Mouse (Mus musculus): Measurements from ENCODE around the gene Kitl. TPM values are rescaled to one million over a fixed set of nuclear protein-coding genes. Genes with fewer than 3 reads are reported as not detected.

Kitl gene
- polyA plus RNA-seq, 1 experiment, result 33.0 TPM

DNA sequence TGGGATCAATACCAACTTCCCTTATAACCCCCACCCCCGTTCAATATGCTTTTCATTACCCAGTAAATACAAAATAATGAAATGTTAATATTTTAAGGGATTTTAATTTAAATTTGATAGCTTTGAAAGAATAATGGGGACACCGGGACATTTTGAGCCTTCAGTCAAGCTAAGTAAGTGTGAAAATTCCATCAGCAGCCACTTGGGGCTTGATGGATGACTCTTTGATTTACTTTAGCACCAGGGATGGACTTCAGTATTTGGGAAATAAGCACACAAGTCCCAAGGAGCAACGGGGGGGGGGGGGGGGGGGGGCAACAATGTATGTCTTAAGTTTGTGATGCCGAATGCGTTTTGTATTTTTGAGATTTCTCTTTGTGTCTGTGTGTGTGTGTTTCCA is 3.1 kb downstream of the Kitl start:
- 59% methylated on average over 5 of the region's 5 CpGs for WGBS
- Histone ChIP-seq H3K4me3 (replicated peaks; ENCODE audit: insufficient read depth, low read depth, low read length) (no peak overlapping the region), H3K4me1 (ENCODE audit: control insufficient read depth, insufficient read depth, low read length) (no peaks in the 10 kb centered on the region), H3K27me3 (ENCODE audit: control insufficient read depth, insufficient read depth, low read length) (no peaks in the 10 kb centered on the region; the same call in 1 of the 2 replicates), H3K27ac (ENCODE audit: insufficient read depth, low read length) (no peak overlapping the region)
- TF ChIP-seq POLR2A (IDR thresholded peaks at IDR 0.05; ENCODE audit: borderline replicate concordance, insufficient read depth, low read length) (no peak), CTCF (IDR thresholded peaks at IDR 0.05; ENCODE audit: borderline replicate concordance, insufficient read depth, low read depth, low read length) (no peak)
- no peak for DNase-seq

- 57% methylated on average over 17 of the region's 17 CpGs for WGBS
- Histone ChIP-seq H3K4me1 (ENCODE audit: control insufficient read depth, insufficient read depth, low read length) (no peaks in the 10 kb centered on the region), H3K4me3 (replicated peaks; ENCODE audit: insufficient read depth, low read depth, low read length) (no peak overlapping the region), H3K27me3 (ENCODE audit: control insufficient read depth, insufficient read depth, low read length) (no peaks in the 10 kb centered on the region; the same call in 1 of the 2 replicates), H3K27ac (ENCODE audit: insufficient read depth, low read length) (no peak overlapping the region)
- no peak for TF ChIP-seq CTCF (IDR thresholded peaks at IDR 0.05; ENCODE audit: borderline replicate concordance, insufficient read depth, low read depth, low read length)
- TF ChIP-seq POLR2A (IDR thresholded peaks at IDR 0.05; ENCODE audit: borderline replicate concordance, insufficient read depth, low read length), result no peak
- DNase-seq, result no peak
These were observed 4.1 kb downstream of the Kitl start for GRCm38 (mm10) chr10:100019246-100020195.

GRCm38 (mm10) chr10:100022090-100022834 is 6.8 kb downstream of the Kitl start:
- no peak for TF ChIP-seq POLR2A (IDR thresholded peaks at IDR 0.05; ENCODE audit: borderline replicate concordance, insufficient read depth, low read length)
- TF ChIP-seq CTCF (IDR thresholded peaks at IDR 0.05; ENCODE audit: borderline replicate concordance, insufficient read depth, low read depth, low read length), result no peak
- no peak for DNase-seq
- Histone ChIP-seq H3K27ac (ENCODE audit: insufficient read depth, low read length) (no peak overlapping the region), H3K4me1 (ENCODE audit: control insufficient read depth, insufficient read depth, low read length) (no peaks in the 10 kb centered on the region), H3K27me3 (ENCODE audit: control insufficient read depth, insufficient read depth, low read length) (no peaks in the 10 kb centered on the region; the same call in 1 of the 2 replicates), H3K4me3 (replicated peaks; ENCODE audit: insufficient read depth, low read depth, low read length) (no peak overlapping the region)
- WGBS, result 29% methylated on average over 11 of the region's 11 CpGs

- Histone ChIP-seq H3K27ac (ENCODE audit: insufficient read depth, low read length) (no peak overlapping the region), H3K4me3 (replicated peaks; ENCODE audit: insufficient read depth, low read depth, low read length) (no peak overlapping the region), H3K4me1 (ENCODE audit: control insufficient read depth, insufficient read depth, low read length) (no peaks in the 10 kb centered on the region), H3K27me3 (ENCODE audit: control insufficient read depth, insufficient read depth, low read length) (no peaks in the 10 kb centered on the region; the same call in 1 of the 2 replicates)
- TF ChIP-seq POLR2A (IDR thresholded peaks at IDR 0.05; ENCODE audit: borderline replicate concordance, insufficient read depth, low read length), result no peak
- TF ChIP-seq CTCF (IDR thresholded peaks at IDR 0.05; ENCODE audit: borderline replicate concordance, insufficient read depth, low read depth, low read length), result no peak
- DNase-seq, result no peak
- WGBS, result 44% methylated on average over 1 of the region's 1 CpGs
These were observed 7.3 kb downstream of the Kitl start for GRCm38 (mm10) chr10:100022835-100023093.

- DNase-seq, result no peak
- WGBS, result 79% methylated on average over 8 of the region's 8 CpGs
- Histone ChIP-seq H3K27ac (ENCODE audit: insufficient read depth, low read length) (no peak overlapping the region), H3K27me3 (ENCODE audit: control insufficient read depth, insufficient read depth, low read length) (no peaks in the 10 kb centered on the region), H3K4me3 (replicated peaks; ENCODE audit: insufficient read depth, low read depth, low read length) (no peak overlapping the region), H3K4me1 (ENCODE audit: control insufficient read depth, insufficient read depth, low read length) (no peaks in the 10 kb centered on the region)
- TF ChIP-seq CTCF (IDR thresholded peaks at IDR 0.05; ENCODE audit: borderline replicate concordance, insufficient read depth, low read depth, low read length), result no peak
- no peak for TF ChIP-seq POLR2A (IDR thresholded peaks at IDR 0.05; ENCODE audit: borderline replicate concordance, insufficient read depth, low read length)
These were observed 10.2 kb downstream of the Kitl start for GRCm38 (mm10) chr10:100025665-100026064.

GRCm38 (mm10) chr10:100026778-100027177 is 11.3 kb downstream of the Kitl start:
- Histone ChIP-seq H3K4me3 (replicated peaks; ENCODE audit: insufficient read depth, low read depth, low read length) (no peak overlapping the region), H3K27ac (ENCODE audit: insufficient read depth, low read length) (no peak overlapping the region), H3K27me3 (ENCODE audit: control insufficient read depth, insufficient read depth, low read length) (no peaks in the 10 kb centered on the region), H3K4me1 (ENCODE audit: control insufficient read depth, insufficient read depth, low read length) (no peaks in the 10 kb centered on the region)
- no peak for DNase-seq
- 89% methylated on average over 1 of the region's 1 CpGs for WGBS
- no peak for TF ChIP-seq CTCF (IDR thresholded peaks at IDR 0.05; ENCODE audit: borderline replicate concordance, insufficient read depth, low read depth, low read length)
- no peak for TF ChIP-seq POLR2A (IDR thresholded peaks at IDR 0.05; ENCODE audit: borderline replicate concordance, insufficient read depth, low read length)

GRCm38 (mm10) chr10:100030385-100030784 is 15.0 kb downstream of the Kitl start:
- Histone ChIP-seq H3K4me3 (replicated peaks; ENCODE audit: insufficient read depth, low read depth, low read length) (no peak overlapping the region), H3K27me3 (ENCODE audit: control insufficient read depth, insufficient read depth, low read length) (no peaks in the 10 kb centered on the region), H3K4me1 (ENCODE audit: control insufficient read depth, insufficient read depth, low read length) (no peaks in the 10 kb centered on the region), H3K27ac (ENCODE audit: insufficient read depth, low read length) (no peak overlapping the region)
- no peak for DNase-seq
- TF ChIP-seq CTCF (IDR thresholded peaks at IDR 0.05; ENCODE audit: borderline replicate concordance, insufficient read depth, low read depth, low read length) (no peak), POLR2A (IDR thresholded peaks at IDR 0.05; ENCODE audit: borderline replicate concordance, insufficient read depth, low read length) (no peak)
- WGBS, result 68% methylated on average over 5 of the region's 5 CpGs
